Mouse (Mus musculus): ENCODE data around the gene Nrxn2. TPM values are rescaled to one million over a fixed set of nuclear protein-coding genes. Genes with fewer than 3 reads are reported as not detected.

The Nrxn2 gene
- polyA plus RNA-seq, 1 experiment from 2014 or later, result 0.77 TPM

DNA sequence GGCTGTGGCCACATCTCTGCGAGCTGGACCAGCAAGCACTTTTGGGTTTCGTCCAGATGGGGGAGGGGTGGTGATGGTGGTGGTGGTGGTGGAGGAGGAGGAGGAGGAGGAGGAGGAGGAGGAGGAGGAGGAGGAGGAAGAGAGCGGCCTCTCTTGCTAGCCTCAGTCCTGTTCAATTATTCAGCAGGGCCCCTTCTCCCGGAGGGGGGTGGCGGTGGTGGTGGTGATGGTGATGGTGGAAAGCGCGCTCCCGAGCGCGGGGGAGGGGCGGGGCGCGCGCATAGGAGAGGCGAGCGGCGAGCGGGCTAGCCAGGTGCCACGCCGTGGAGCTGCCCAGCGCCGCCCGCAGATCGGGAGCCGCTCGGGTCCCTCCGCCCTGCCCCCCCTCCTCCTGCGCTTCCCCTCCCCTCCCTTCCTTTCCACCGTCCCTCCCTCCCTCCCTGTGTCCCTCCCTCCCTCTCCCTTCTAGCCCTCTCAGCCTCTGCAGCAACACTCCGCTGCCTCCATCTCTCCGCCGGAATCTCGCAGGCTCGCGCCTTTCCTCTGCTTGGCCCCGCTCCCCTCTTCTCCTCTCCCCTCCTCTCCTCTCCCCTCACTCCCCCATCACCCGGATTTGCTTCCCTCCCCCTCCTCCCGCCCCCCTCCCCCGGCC, 78.7 kb downstream of the Nrxn2 start:
- H3K27me3 ChIP-seq (ENCODE audit: control insufficient read depth, insufficient read depth, low read length), result peaks cover 83% of the 10 kb centered on the region
- H3K36me3 ChIP-seq (ENCODE audit: control insufficient read depth, insufficient read depth), result no peaks in the 10 kb centered on the region
- peak overlapping the region; percentile 46 for H3K4me3 ChIP-seq (ENCODE audit: low read length)
- WGBS, result 0% methylated on average over 27 of the region's 39 CpGs
- peaks cover 5% of the 10 kb centered on the region; the same call in 1 of the 2 replicates for H3K4me1 ChIP-seq (ENCODE audit: control insufficient read depth, insufficient read depth, low read length)
- H3K27ac ChIP-seq (ENCODE audit: low read length), result no peak overlapping the region
- ATAC-seq (replicated peaks; ENCODE audit: extremely low read depth, insufficient read depth, low FRiP score), result no peak
- H3K9ac ChIP-seq (ENCODE audit: low read length), result no peak overlapping the region
- H3K4me2 ChIP-seq (ENCODE audit: low read depth, low read length), result peak overlapping the region; percentile 66
- H3K9me3 ChIP-seq (replicated peaks; ENCODE audit: control insufficient read depth, low read length), result no peaks in the 10 kb centered on the region

DNA sequence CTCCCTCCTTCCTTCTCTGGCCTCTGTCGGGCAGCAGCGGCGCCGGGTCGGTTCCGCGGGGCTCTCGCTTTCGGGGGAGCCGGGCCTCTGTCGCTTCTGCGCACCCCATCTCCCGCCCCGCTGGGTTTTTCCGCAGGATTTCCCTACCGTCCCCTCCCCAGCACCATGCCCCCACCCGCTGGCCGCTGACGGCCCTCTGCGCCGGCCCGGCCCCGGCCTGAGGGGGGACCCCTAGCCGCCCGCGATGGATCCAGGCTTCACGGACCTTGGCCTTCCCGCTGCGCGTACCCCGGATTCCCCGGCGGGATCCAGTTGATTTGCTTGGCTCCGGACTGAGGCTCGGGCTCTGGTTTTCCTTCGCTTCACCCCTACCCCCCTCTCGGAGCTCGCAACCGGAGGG, 79.3 kb downstream of the Nrxn2 start:
- peak overlapping the region; percentile 46 for H3K4me3 ChIP-seq (ENCODE audit: low read length)
- WGBS, result under 1% methylated on average over 39 of the region's 39 CpGs
- no peak overlapping the region for H3K27ac ChIP-seq (ENCODE audit: low read length)
- peaks cover 8% of the 10 kb centered on the region; the same call in 1 of the 2 replicates for H3K4me1 ChIP-seq (ENCODE audit: control insufficient read depth, insufficient read depth, low read length)
- H3K4me2 ChIP-seq (ENCODE audit: low read depth, low read length), result peak overlapping the region; percentile 66
- peaks cover 82% of the 10 kb centered on the region for H3K27me3 ChIP-seq (ENCODE audit: control insufficient read depth, insufficient read depth, low read length)
- ATAC-seq (replicated peaks; ENCODE audit: extremely low read depth, insufficient read depth, low FRiP score), result no peak
- H3K36me3 ChIP-seq (ENCODE audit: control insufficient read depth, insufficient read depth), result no peaks in the 10 kb centered on the region
- H3K9ac ChIP-seq (ENCODE audit: low read length), result no peak overlapping the region
- no peaks in the 10 kb centered on the region for H3K9me3 ChIP-seq (replicated peaks; ENCODE audit: control insufficient read depth, low read length)

DNA sequence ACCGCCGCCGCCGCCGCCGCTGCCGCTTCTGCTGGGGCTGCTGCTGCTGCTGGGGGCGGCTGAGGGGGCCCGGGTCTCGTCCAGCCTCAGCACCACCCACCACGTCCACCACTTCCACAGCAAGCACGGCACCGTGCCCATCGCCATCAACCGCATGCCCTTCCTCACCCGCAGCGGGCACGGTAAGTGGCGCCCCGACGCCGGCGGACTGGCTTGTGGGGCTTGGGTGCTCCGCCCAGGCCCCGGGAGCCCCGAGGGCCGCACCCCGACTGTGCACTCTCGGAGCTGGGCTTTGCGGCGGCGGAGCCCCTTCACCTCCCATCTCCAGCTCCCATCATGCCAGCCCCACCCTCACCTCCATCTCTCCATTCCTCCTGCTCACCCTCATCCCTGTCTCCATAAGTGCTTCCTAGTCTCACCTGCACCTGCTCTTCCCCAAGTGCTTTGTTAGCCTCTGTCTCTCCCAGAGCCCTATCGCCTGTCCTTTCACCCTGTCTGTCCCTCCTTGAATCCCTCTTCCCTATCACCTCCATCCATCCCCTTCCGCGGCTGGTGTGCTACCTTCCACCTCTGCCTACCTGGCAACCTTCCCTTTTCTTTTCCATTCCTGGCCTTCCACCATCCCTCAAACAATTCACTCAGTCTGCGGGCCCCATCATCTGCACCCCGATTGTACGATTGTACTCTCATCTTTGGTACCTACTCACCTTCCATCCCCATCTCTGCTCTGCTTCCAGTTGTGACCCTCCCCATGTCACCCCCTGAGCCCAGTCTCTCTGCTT, 80.0 kb downstream of the Nrxn2 start:
- H3K9me3 ChIP-seq (replicated peaks; ENCODE audit: control insufficient read depth, low read length), result no peaks in the 10 kb centered on the region
- H3K4me3 ChIP-seq (ENCODE audit: low read length), result peak overlapping the region; percentile 46
- WGBS, result 7% methylated on average over 27 of the region's 38 CpGs
- H3K27me3 ChIP-seq (ENCODE audit: control insufficient read depth, insufficient read depth, low read length), result peaks cover 82% of the 10 kb centered on the region
- H3K36me3 ChIP-seq (ENCODE audit: control insufficient read depth, insufficient read depth), result no peaks in the 10 kb centered on the region
- H3K4me1 ChIP-seq (ENCODE audit: control insufficient read depth, insufficient read depth, low read length), result peaks cover 8% of the 10 kb centered on the region; the same call in 1 of the 2 replicates
- no peak for ATAC-seq (replicated peaks; ENCODE audit: extremely low read depth, insufficient read depth, low FRiP score)
- no peak overlapping the region for H3K27ac ChIP-seq (ENCODE audit: low read length)
- H3K9ac ChIP-seq (ENCODE audit: low read length), result no peak overlapping the region
- peak overlapping the region; percentile 66 for H3K4me2 ChIP-seq (ENCODE audit: low read depth, low read length)

DNA sequence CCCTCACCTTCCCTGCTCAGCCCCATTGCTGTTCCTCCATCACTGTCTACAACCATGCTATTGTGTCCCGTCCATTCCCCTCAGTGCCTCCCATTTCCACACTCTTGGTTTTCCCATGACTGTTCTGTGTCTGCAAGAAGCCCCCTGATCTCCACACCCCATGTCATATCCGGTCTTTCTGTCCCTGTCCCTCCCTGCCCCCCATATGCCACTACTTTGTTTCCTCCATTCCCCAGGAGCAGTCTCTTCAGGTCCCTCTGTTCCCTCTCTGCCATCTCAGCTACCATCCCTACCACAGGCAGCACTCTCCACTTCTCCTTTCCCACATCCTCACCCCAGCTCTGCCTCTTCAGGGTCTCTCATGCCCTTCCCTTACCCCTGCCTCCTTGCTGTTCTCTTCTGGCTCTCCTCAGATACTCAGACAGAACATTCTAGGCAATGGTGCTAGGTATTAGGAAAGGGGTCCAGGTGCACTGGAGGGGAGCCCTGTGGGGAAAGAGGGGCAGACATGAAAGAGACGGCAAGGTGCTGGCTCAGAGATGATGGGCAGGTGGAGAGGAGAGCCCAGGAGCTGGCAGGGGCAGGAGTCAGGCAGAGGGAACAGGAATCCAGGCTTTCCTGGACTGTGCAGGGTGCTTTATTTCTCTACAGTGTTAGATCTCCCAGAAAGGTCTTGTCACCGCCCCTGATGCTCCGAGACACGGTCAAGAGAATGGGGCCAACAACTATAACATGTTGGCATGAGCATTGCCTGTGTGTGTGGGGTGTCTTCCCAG, 81.5 kb downstream of the Nrxn2 start:
- no peak overlapping the region for H3K4me2 ChIP-seq (ENCODE audit: low read depth, low read length)
- peaks cover 8% of the 10 kb centered on the region; the same call in 1 of the 2 replicates for H3K4me1 ChIP-seq (ENCODE audit: control insufficient read depth, insufficient read depth, low read length)
- 48% methylated on average over 6 of the region's 6 CpGs for WGBS
- peaks cover 88% of the 10 kb centered on the region for H3K27me3 ChIP-seq (ENCODE audit: control insufficient read depth, insufficient read depth, low read length)
- ATAC-seq (replicated peaks; ENCODE audit: extremely low read depth, insufficient read depth, low FRiP score), result no peak
- H3K9ac ChIP-seq (ENCODE audit: low read length), result no peak overlapping the region
- H3K36me3 ChIP-seq (ENCODE audit: control insufficient read depth, insufficient read depth), result no peaks in the 10 kb centered on the region
- H3K9me3 ChIP-seq (replicated peaks; ENCODE audit: control insufficient read depth, low read length), result no peaks in the 10 kb centered on the region
- H3K27ac ChIP-seq (ENCODE audit: low read length), result no peak overlapping the region
- no peak overlapping the region for H3K4me3 ChIP-seq (ENCODE audit: low read length)

DNA sequence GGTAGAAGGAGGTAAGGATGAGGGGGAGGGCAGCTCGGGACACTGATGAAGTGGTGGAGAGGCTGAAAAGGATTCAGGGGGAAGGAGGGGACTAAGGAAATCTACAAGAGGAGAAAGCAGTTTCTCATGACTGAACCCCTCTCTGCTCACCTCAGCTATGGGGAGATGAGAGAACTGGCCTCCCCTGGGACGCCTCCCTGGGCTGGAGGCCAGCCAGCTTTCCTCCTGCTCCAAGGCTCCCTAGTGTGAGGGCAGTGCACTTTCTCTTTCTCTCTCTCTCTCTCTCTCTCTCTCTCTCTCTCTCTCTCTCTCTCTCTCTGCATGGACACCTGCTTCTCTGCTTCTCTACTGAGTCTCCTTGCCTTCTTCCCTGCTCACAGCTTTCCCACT, 82.1 kb downstream of the Nrxn2 start:
- no peak for ATAC-seq (replicated peaks; ENCODE audit: extremely low read depth, insufficient read depth, low FRiP score)
- no peak overlapping the region for H3K27ac ChIP-seq (ENCODE audit: low read length)
- no peak overlapping the region for H3K9ac ChIP-seq (ENCODE audit: low read length)
- no peak overlapping the region for H3K4me3 ChIP-seq (ENCODE audit: low read length)
- no peak overlapping the region for H3K4me2 ChIP-seq (ENCODE audit: low read depth, low read length)
- H3K4me1 ChIP-seq (ENCODE audit: control insufficient read depth, insufficient read depth, low read length), result peaks cover 8% of the 10 kb centered on the region; the same call in 1 of the 2 replicates
- no peaks in the 10 kb centered on the region for H3K36me3 ChIP-seq (ENCODE audit: control insufficient read depth, insufficient read depth)
- 17% methylated on average over 2 of the region's 2 CpGs for WGBS
- peaks cover 88% of the 10 kb centered on the region for H3K27me3 ChIP-seq (ENCODE audit: control insufficient read depth, insufficient read depth, low read length)
- no peaks in the 10 kb centered on the region for H3K9me3 ChIP-seq (replicated peaks; ENCODE audit: control insufficient read depth, low read length)

DNA sequence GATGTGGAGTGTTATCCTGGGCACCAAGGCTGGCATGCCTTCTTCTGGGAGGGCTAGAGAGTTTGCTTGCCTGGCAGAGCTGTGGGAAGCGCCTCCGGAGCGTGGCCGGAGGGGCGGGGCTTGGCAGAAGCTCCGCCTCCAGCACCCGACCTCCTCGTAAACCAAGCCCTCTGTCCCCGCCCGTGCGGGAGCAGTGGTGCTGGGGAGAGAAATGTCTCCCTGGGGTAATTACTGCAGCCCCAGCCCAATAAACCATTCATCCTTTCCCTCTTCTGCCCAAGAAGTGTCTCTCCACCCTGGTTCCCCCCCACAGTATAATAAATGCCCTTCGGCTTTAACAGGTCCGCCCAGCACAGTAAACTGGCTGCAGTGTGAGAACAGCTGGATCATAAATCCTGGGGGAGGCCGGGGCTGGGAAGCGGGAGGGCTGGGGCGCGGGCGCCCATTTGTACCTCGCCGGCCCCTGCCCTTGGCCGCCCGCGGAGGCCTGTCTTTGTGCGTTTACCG, 83.6 kb downstream of the Nrxn2 start:
- no peak overlapping the region for H3K9ac ChIP-seq (ENCODE audit: low read length)
- peak overlapping the region; percentile 53 for H3K4me2 ChIP-seq (ENCODE audit: low read depth, low read length)
- WGBS, result 1% methylated on average over 25 of the region's 25 CpGs
- no peak overlapping the region for H3K27ac ChIP-seq (ENCODE audit: low read length)
- H3K4me1 ChIP-seq (ENCODE audit: control insufficient read depth, insufficient read depth, low read length), result peaks cover 8% of the 10 kb centered on the region; the same call in 1 of the 2 replicates
- H3K9me3 ChIP-seq (replicated peaks; ENCODE audit: control insufficient read depth, low read length), result no peaks in the 10 kb centered on the region
- peak overlapping the region; percentile 22 for H3K4me3 ChIP-seq (ENCODE audit: low read length)
- ATAC-seq (replicated peaks; ENCODE audit: extremely low read depth, insufficient read depth, low FRiP score), result no peak
- H3K36me3 ChIP-seq (ENCODE audit: control insufficient read depth, insufficient read depth), result no peaks in the 10 kb centered on the region
- H3K27me3 ChIP-seq (ENCODE audit: control insufficient read depth, insufficient read depth, low read length), result peaks cover 89% of the 10 kb centered on the region

DNA sequence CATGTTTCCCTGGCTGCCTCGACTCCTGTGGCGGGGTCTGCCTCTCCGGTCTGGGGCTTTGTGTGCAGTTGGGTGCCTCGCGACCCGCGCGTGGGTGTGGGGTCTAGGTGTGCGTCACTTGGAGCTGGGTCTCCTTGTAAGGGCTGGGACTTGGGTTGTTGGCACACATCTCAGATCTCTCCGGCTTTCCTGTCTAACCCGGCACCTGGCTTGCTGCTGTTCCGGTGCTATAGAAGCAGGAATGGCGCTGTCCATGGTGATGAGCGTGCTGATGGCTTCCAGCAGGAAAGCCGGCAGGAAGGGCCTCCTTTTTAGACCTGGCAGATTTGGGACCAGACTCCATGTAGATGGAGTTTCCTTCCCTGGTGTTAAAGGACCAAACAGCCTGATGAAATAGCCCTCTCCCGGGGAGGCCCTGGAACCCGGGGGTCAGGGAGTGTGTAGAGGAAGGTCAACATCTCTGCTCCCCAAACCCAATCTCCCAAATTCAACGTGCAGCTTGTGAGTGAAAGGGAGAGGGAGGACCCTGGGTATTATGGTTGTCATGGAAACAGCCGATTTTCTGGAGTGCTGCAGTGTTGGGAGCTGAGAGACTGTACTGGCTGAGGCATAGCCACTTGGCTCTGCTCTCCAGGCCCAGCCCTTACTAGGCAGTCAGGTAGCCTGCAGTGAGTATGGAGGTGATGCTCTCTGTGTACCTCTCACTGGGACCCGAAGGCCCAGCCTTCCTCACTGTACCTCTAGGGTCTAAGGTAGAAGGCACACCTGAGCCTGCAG, 84.2 kb downstream of the Nrxn2 start:
- Histone ChIP-seq H3K9me3 (replicated peaks; ENCODE audit: control insufficient read depth, low read length) (no peaks in the 10 kb centered on the region), H3K27ac (ENCODE audit: low read length) (no peak overlapping the region), H3K4me1 (ENCODE audit: control insufficient read depth, insufficient read depth, low read length) (peaks cover 8% of the 10 kb centered on the region; the same call in 1 of the 2 replicates), H3K27me3 (ENCODE audit: control insufficient read depth, insufficient read depth, low read length) (peaks cover 92% of the 10 kb centered on the region), H3K4me2 (ENCODE audit: low read depth, low read length) (peak overlapping the region; percentile 53), H3K9ac (ENCODE audit: low read length) (no peak overlapping the region), H3K36me3 (ENCODE audit: control insufficient read depth, insufficient read depth) (no peaks in the 10 kb centered on the region), H3K4me3 (ENCODE audit: low read length) (peak overlapping the region; percentile 22)
- ATAC-seq (replicated peaks; ENCODE audit: extremely low read depth, insufficient read depth, low FRiP score), result no peak; the same call in 1 of the 2 replicates
- 5% methylated on average over 20 of the region's 20 CpGs for WGBS

DNA sequence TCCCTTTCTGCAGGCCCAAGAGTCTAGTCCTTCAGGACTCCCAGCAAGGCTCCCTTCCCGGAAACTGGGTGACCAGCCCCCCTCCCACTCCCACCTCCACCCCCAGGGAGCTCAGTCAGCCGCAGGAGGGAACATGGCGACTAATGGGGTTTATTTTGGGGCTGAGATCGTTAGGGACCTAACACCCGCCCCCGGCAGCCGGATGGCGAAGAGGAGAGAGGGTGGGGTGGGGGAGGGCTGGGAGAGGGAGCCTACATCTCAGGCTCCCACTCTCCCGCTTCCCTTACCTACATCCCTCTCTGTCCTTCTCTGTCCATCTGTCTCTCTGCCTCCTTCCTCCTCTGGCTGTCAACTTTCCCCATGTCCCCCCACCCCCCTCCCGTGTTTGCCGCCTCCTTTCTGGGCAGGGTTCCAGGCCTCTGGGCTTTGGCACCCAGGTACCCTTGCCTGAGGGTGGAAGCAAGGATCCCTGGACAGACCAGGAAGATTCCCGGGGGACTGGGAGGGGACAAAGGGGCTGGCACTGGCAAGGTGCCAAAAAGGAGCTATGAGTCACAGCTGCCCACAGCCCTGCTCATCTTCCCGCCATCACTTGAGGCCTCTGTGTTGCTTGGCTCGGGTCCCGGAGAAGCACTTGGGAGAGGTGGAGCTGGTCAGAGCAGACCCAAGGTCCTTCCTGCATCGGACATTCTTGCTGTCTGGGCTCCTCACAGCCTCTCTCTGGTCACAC, 85.6 kb downstream of the Nrxn2 start:
- Histone ChIP-seq H3K9me3 (replicated peaks; ENCODE audit: control insufficient read depth, low read length) (no peaks in the 10 kb centered on the region), H3K9ac (ENCODE audit: low read length) (no peak overlapping the region), H3K27ac (ENCODE audit: low read length) (no peak overlapping the region), H3K4me2 (ENCODE audit: low read depth, low read length) (no peak overlapping the region), H3K4me1 (ENCODE audit: control insufficient read depth, insufficient read depth, low read length) (peaks cover 5% of the 10 kb centered on the region; the same call in 1 of the 2 replicates), H3K36me3 (ENCODE audit: control insufficient read depth, insufficient read depth) (no peaks in the 10 kb centered on the region), H3K27me3 (ENCODE audit: control insufficient read depth, insufficient read depth, low read length) (peaks cover 86% of the 10 kb centered on the region), H3K4me3 (ENCODE audit: low read length) (no peak overlapping the region)
- 20% methylated on average over 14 of the region's 16 CpGs for WGBS
- ATAC-seq (replicated peaks; ENCODE audit: extremely low read depth, insufficient read depth, low FRiP score), result no peak

Measured in heart, embryonic 16.5 days (tissue).